ENCODE assay signal across 9 mouse cellular contexts in genomic region chr2:167232132-167233008, GRCm38 (mm10). TPM values are rescaled to one million over a fixed set of nuclear protein-coding genes. Genes with fewer than 3 reads are reported as not detected.
A peak's percentile ranks its signal among the peaks of the same experiment; 100 is the strongest.
DNase-seq lines count a peak whose midpoint lies in the region; TF ChIP-seq lines count a peak whose summit lies in the region.
"Had no signal": no experiment of that assay in that cellular context is flagged by ENCODE, and none has a peak within 500 bp of the region (broad histone marks: within the 10 kb centered on the region; RNA-seq: fewer than 3 reads in every experiment).

No protein-coding gene starts in this region.

- peak; percentile 88 for DNase-seq in 3134 (ENCODE audit: extremely low read depth, insufficient read length, low spot score)
- peak; percentile 49 for DNase-seq in embryonic facial prominence, embryonic 10.5 days (ENCODE audit: low spot score)
- peak; percentile 63 for DNase-seq in heart, postnatal 25 days (ENCODE audit: low spot score)
- DNase-seq in lung, postnatal 14 days: peak; percentile 59
- no peak for DNase-seq in frontal cortex, postnatal 14 days (ENCODE audit: low spot score in 2 of 2)
- DNase-seq in retina, embryonic 14.5 days (ENCODE audit: low spot score): no peak
- DNase-seq in thymus, postnatal 10 days (ENCODE audit: low spot score in 2 of 2): no peak

- 49% methylated on average over 14 of the region's 14 CpGs for WGBS in embryonic facial prominence, embryonic 10.5 days

- no peaks in the 10 kb centered on the region for H3K36me3 ChIP-seq in E14TG2a.4 (ENCODE audit: insufficient read depth, low read length)
- H3K36me3 ChIP-seq in embryonic facial prominence, embryonic 10.5 days (replicated peaks): peaks cover 1% of the 10 kb centered on the region; the same call in 1 of the 2 replicates
- H3K36me3 ChIP-seq: midbrain, embryonic 12.5 days had no signal

- no peaks in the 10 kb centered on the region for H3K27me3 ChIP-seq in E14TG2a.4 (ENCODE audit: insufficient read depth, low read length)
- H3K27me3 ChIP-seq in embryonic facial prominence, embryonic 10.5 days (replicated peaks; ENCODE audit: low read depth, poor library complexity, severe bottlenecking): no peaks in the 10 kb centered on the region
- H3K27me3 ChIP-seq: midbrain, embryonic 12.5 days had no signal

- intact Hi-C loops in heart, postnatal 25 days (cut with DNase I): no loop called here

- no peak for TF ChIP-seq CTCF in E14TG2a.4 (conservative IDR thresholded peaks at IDR 0.05; ENCODE audit: low read length)

- no peaks in the 10 kb centered on the region for H3K9me3 ChIP-seq in E14TG2a.4 (ENCODE audit: low read length)
- no peaks in the 10 kb centered on the region for H3K9me3 ChIP-seq in embryonic facial prominence, embryonic 10.5 days
- H3K9me3 ChIP-seq: midbrain, embryonic 12.5 days had no signal

- H3K27ac ChIP-seq in embryonic facial prominence, embryonic 10.5 days (replicated peaks): peak overlapping the region; percentile 72
- H3K27ac ChIP-seq: midbrain, embryonic 12.5 days had no signal

- peak overlapping the region; percentile 23; the same call in 1 of the 2 replicates for H3K4me3 ChIP-seq in E14TG2a.4 (replicated peaks; ENCODE audit: low read length)
- no peak overlapping the region for H3K4me3 ChIP-seq in embryonic facial prominence, embryonic 10.5 days
- H3K4me3 ChIP-seq: midbrain, embryonic 12.5 days had no signal

- peaks cover 71% of the 10 kb centered on the region for H3K4me1 ChIP-seq in E14TG2a.4 (replicated peaks; ENCODE audit: low read depth, low read length)
- H3K4me1 ChIP-seq in embryonic facial prominence, embryonic 10.5 days: peaks cover 52% of the 10 kb centered on the region

RNA-seq across cellular contexts. Expression of gene Ptgis, which starts 8.0 kb away (rescaled TPM):
- polyA plus RNA-seq in embryonic facial prominence, embryonic 10.5 days (2016; fragmentation: Nextera tagmentation; extraction: Ambion mirVana): 13.7 and 14.6 TPM in 2 replicates
- total RNA-seq in heart, postnatal 25 days (2021): 10 to 100 TPM; 18.8 to 24.6 TPM

RNA-seq across cellular contexts. Expression of gene Kcnb1, which starts 42.4 kb away (rescaled TPM):
- polyA plus RNA-seq in embryonic facial prominence, embryonic 10.5 days (2016; fragmentation: Nextera tagmentation; extraction: Ambion mirVana): 0.40 and 0.52 TPM in 2 replicates
- total RNA-seq in heart, postnatal 25 days (2021): 10 to 100 TPM; 40.9 to 47.9 TPM

Comparison
In these comparisons a context has a peak if more than half of its experiments do, and no peak if none do; other contexts are left out.
1. DNase-seq: peak in 3134 (single experiment), embryonic facial prominence, embryonic 10.5 days (single experiment), heart, postnatal 25 days (single experiment) and lung, postnatal 14 days (single experiment); none in frontal cortex, postnatal 14 days (0 of 2), retina, embryonic 14.5 days (single experiment) and thymus, postnatal 10 days (0 of 2).